Mouse (Mus musculus) spleen, adult 2 months (tissue): Measurements from ENCODE around the gene Glis3.

Experiments used
- CTCF ChIP-seq: fragments of 200-500 bp; IDR thresholded peaks from 2 replicates; pipeline ENCODE4 v1.5.1; 2011; ENCODE audit warnings: mild to moderate bottlenecking, inconsistent platforms; ENCODE audit not compliant: insufficient read depth, insufficient read length, insufficient replicate concordance; ENCODE audit errors: extremely low read depth
- POLR2A ChIP-seq: fragments of 200-500 bp; IDR thresholded peaks from 2 replicates; pipeline ENCODE4 v1.6.1; 2011; ENCODE audit warnings: low read depth, low read length, inconsistent platforms

- TF ChIP-seq POLR2A, result no peak
- no peak for TF ChIP-seq CTCF
These were observed 297.5 kb downstream of the Glis3 start for GRCm38 (mm10) chr19:28382168-28382911.
